16 mouse cellular contexts compared by ENCODE assay signal in genomic region chr13:99451276-99451675, GRCm38 (mm10).
A peak's percentile ranks its signal among the peaks of the same experiment; 100 is the strongest.
DNase-seq lines count a peak whose midpoint lies in the region; ATAC-seq and TF ChIP-seq lines count a peak whose summit lies in the region.
"Had no signal": no experiment of that assay in that cellular context is flagged by ENCODE, and none has a peak within 500 bp of the region (broad histone marks: within the 10 kb centered on the region; RNA-seq: fewer than 3 reads in every experiment).

No protein-coding gene starts in this region.

- ATAC-seq in hindbrain, postnatal 0 days: no peak
- ATAC-seq: activated CD4-positive, CD25-positive, alpha-beta regulatory T cell, adult 4 months; lung, postnatal 0 days had no signal

- no peaks in the 10 kb centered on the region for H3K27me3 ChIP-seq in hindbrain, postnatal 0 days (ENCODE audit: insufficient read depth, low read length)
- H3K27me3 ChIP-seq: heart, embryonic 15.5 days had no signal

- peak overlapping the region; percentile 1; the same call in 1 of the 2 replicates for H3K27ac ChIP-seq in left cerebral cortex, adult 2 months
- H3K27ac ChIP-seq in hindbrain, postnatal 0 days: peak overlapping the region; percentile 12
- H3K27ac ChIP-seq: embryonic facial prominence, embryonic 10.5 days; heart, embryonic 15.5 days; liver, embryonic 14.5 days had no signal

- no peak for TF ChIP-seq CTCF in left cerebral cortex, adult 2 months (IDR thresholded peaks at IDR 0.05)
- peak; percentile 17; the same call in 1 of the 2 replicates for TF ChIP-seq CTCF in hindbrain, postnatal 0 days (IDR thresholded peaks at IDR 0.05; ENCODE audit: low read depth)

- intact Hi-C loops in left cerebral cortex, adult 2 months (cut with DNase I): no loop called here

- H3K4me2 ChIP-seq in hindbrain, postnatal 0 days (ENCODE audit: low read depth, low read length): no peak overlapping the region
- H3K4me2 ChIP-seq: heart, embryonic 15.5 days had no signal

- H3K9ac ChIP-seq in hindbrain, postnatal 0 days (replicated peaks; ENCODE audit: low read length): no peak overlapping the region
- H3K9ac ChIP-seq: heart, embryonic 15.5 days; liver, embryonic 14.5 days had no signal

- no peaks in the 10 kb centered on the region for H3K9me3 ChIP-seq in hindbrain, postnatal 0 days (ENCODE audit: low read length)
- H3K9me3 ChIP-seq: embryonic facial prominence, embryonic 10.5 days; heart, embryonic 15.5 days had no signal

- peak; percentile 64 for DNase-seq in cerebellum, adult 9-10 months
- DNase-seq in cerebellum, adult 8-10 months: no peak
- DNase-seq in left cerebral cortex, adult 2 months (ENCODE audit: extremely low spot score in 1 of 2, low spot score in 2 of 2): no peak
- DNase-seq in left cerebral cortex, adult 11 months (ENCODE audit: low spot score): no peak
- DNase-seq in cerebellum, postnatal 10 days: peak; percentile 56 to 58
- DNase-seq in hindbrain, postnatal 0 days (ENCODE audit: low spot score): no peak
- no peak for DNase-seq in adrenal gland, adult 8-10 months
- DNase-seq: kidney, adult 8-10 months; kidney, postnatal 36 days; layer of hippocampus, postnatal 36 days had no signal

- no peaks in the 10 kb centered on the region for H3K36me3 ChIP-seq in hindbrain, postnatal 0 days (ENCODE audit: insufficient read depth, low read length)
- H3K36me3 ChIP-seq: embryonic facial prominence, embryonic 10.5 days; heart, embryonic 15.5 days had no signal

- peaks cover 32% of the 10 kb centered on the region for H3K4me1 ChIP-seq in hindbrain, postnatal 0 days (ENCODE audit: insufficient read depth, low read length)

- H3K4me3 ChIP-seq in left cerebral cortex, adult 2 months: no peak overlapping the region
- H3K4me3 ChIP-seq in hindbrain, postnatal 0 days (ENCODE audit: low read length): no peak overlapping the region
- H3K4me3 ChIP-seq: embryonic facial prominence, embryonic 10.5 days; erythroblast, embryonic 14.5 days; heart, embryonic 15.5 days had no signal

- 37% methylated on average over 5 of the region's 5 CpGs for WGBS in hindbrain, postnatal 0 days

Comparison
In these comparisons a context has a peak if more than half of its experiments do, and no peak if none do; other contexts are left out.
1. DNase-seq: peak in cerebellum, adult 9-10 months (single experiment) and cerebellum, postnatal 10 days (2 of 2); none in cerebellum, adult 8-10 months (single experiment), left cerebral cortex, adult 2 months (0 of 2), left cerebral cortex, adult 11 months (single experiment), hindbrain, postnatal 0 days (single experiment) and adrenal gland, adult 8-10 months (single experiment).